Mouse (Mus musculus) brain, embryonic 14.5 days (tissue): Measurements from ENCODE around the gene Gm128.

Source experiments
- CTCF ChIP-seq: fragments of 200-500 bp; IDR thresholded peaks from 2 replicates; pipeline ENCODE4 v1.5.1; 2012; ENCODE audit warnings: inconsistent platforms, mild to moderate bottlenecking, moderate library complexity, borderline replicate concordance; ENCODE audit not compliant: insufficient read depth, insufficient read length; ENCODE audit errors: extremely low read depth
- POLR2A ChIP-seq: fragments of 200-500 bp; IDR thresholded peaks from 2 replicates; pipeline ENCODE4 v1.6.1; 2012; ENCODE audit warnings: mild to moderate bottlenecking, inconsistent platforms, borderline replicate concordance; ENCODE audit not compliant: poor library complexity, insufficient read depth, insufficient read length, severe bottlenecking; ENCODE audit errors: extremely low read depth

DNA sequence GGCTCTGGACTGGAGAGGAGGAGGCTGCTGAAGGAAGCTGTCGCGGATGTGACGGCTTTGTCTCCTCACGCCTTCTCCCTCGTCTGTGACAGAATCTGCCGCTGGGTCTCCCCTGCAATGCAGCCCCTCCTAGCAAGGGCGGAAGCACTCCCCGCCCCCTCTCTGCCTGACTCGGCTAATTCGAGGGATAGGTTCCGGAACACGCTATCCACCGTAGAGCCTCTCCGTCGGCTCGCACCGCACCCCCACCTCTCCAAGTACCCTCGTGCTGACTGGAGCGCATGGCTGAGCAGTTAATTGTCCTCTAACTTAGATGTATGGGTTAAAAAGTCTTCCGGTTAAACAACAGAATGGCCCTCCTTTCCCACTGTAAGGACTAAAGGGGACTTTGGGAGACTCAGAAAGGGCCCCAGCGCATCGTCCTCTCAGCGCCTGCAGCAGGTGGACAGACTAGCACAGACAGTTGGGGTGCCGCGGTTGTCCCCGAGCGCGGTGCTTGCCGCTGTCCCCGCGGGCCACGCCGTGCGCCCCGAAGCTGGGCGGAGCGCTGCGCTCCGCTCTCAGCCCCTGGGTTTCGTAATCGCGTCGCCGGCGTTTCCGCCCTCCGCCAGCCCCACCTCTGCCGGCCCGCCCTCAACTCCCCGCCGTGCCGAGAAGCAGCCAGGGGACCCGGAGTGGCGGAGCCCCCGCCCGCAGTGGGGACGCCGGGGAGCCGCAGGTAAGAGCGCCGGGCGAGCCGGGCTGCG is 13.1 kb downstream of the Gm128 start, which contains the start of gene Cdc42se1:
- TF ChIP-seq CTCF (no peak), POLR2A (peak; percentile 95)
